Mouse (Mus musculus): ENCODE results near the gene Smchd1.

- no peak for TF ChIP-seq CTCF (IDR thresholded peaks at IDR 0.05; ENCODE audit: low read depth)
- TF ChIP-seq EP300 (optimal IDR thresholded peaks at IDR 0.05), result no peak
Observed at GRCm38 (mm10) chr17:71443273-71443672, 31.9 kb downstream of the Smchd1 start.

All from stomach, postnatal 0 days (tissue).